Mouse (Mus musculus) liver, embryonic 13.5 days (tissue): ENCODE data around the gene Uba7. TPM values are rescaled to one million over a fixed set of nuclear protein-coding genes. Genes with fewer than 3 reads are reported as not detected.
"Not testable (repeated sequence)": the region's sequence is repeated elsewhere in the genome, so short reads cannot be mapped to it uniquely, and the experiment has no call there.

Experiments used
- ATAC-seq: fragments of 200-750 bp; cut with Nextera tagmentation; 2 replicates; pipeline ENCODE4 v1.8.0; 2017; ENCODE audit warnings: low read depth, mild to moderate bottlenecking, moderate number of reproducible peaks, moderate library complexity
- DNase-seq: peaks from one replicate; pipeline ENCODE4 v3.0.0; 2022
- H3K27ac ChIP-seq: fragments of 300-500 bp; sonication (generic); 2 replicates; pipeline ENCODE4 v1.5.1; 2015; ENCODE audit warnings: moderate library complexity, mild to moderate bottlenecking, inconsistent platforms
- H3K27me3 ChIP-seq: fragments of 300-500 bp; sonication (generic); 2 replicates; pipeline ENCODE4 v1.6.1; 2015; ENCODE audit warnings: mild to moderate bottlenecking, inconsistent platforms
- H3K36me3 ChIP-seq: fragments of 300-500 bp; sonication (generic); 2 replicates; pipeline ENCODE4 v1.6.1; 2015; ENCODE audit warnings: mild to moderate bottlenecking, inconsistent platforms
- H3K4me1 ChIP-seq: fragments of 300-500 bp; sonication (generic); replicated peaks from 2 replicates; pipeline ENCODE4 v1.6.1; 2015; ENCODE audit warnings: inconsistent platforms
- H3K4me2 ChIP-seq: fragments of 300-500 bp; sonication (generic); 2 replicates; pipeline ENCODE4 v1.6.1; 2015; ENCODE audit warnings: inconsistent platforms, mild to moderate bottlenecking, moderate library complexity
- H3K4me3 ChIP-seq: fragments of 300-500 bp; sonication (generic); replicated peaks from 2 replicates; pipeline ENCODE4 v1.5.1; 2015; ENCODE audit warnings: mild to moderate bottlenecking, inconsistent platforms
- H3K9ac ChIP-seq: fragments of 300-500 bp; sonication (generic); 2 replicates; pipeline ENCODE4 v1.6.1; 2015; ENCODE audit warnings: mild to moderate bottlenecking, inconsistent platforms
- H3K9me3 ChIP-seq: fragments of 300-500 bp; sonication (generic); replicated peaks from 2 replicates; pipeline ENCODE4 v1.6.1; 2016; ENCODE audit warnings: inconsistent platforms
- WGBS: fragments of 180-500 bp; shearing (Covaris S2); methylation state at CpG from one replicate; pipeline ENCODE4 v1.1.7; 2015; ENCODE audit not compliant: insufficient replicate concordance; 5-methylcytosine and 5-hydroxymethylcytosine counted together
- polyA plus RNA-seq: library from polyadenylated mRNA; unstranded; fragments of >200 nt; fragmentation: Nextera tagmentation; extraction: Ambion mirVana; gene quantifications from 2 replicates; pipeline ENCODE4 v1.2.1, GENCODE M21; 2015

Uba7 gene
- polyA plus RNA-seq, 1 experiment from 2014 or later, result 56.5 TPM

DNA sequence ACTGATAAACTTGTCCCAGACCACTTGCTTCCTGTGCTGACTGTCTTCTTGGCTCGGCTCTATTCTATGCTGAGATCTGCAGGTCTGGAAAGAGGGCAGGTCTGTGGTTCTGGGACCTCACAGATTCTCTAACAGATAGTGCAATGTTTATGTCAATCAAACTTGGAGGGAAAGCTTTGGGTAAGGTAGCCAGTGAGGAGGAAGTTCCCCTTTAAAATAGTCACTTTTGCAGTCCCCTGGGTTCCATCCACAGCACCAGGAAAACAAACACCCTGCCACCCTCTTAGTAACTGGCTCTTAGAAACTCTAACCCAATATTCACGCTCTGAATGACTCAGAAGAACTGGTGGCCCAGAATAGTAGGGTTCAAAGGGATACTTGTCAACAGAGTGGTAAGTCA is 19.2 kb downstream of the Uba7 start:
- Histone ChIP-seq H3K27ac (0 out of 2 replicates have a peak overlapping the region, but pooled peaks have one; percentile 15), H3K36me3 (no peaks in the 10 kb centered on the region), H3K4me1 (peaks cover 16% of the 10 kb centered on the region), H3K4me2 (no peak overlapping the region), H3K9ac (no peak overlapping the region), H3K27me3 (0 out of 2 replicates have a peak, but pooled peaks cover 4% of the 10 kb centered on the region), H3K9me3 (no peaks in the 10 kb centered on the region), H3K4me3 (no peak overlapping the region)
- 19% methylated on average over 2 of the region's 2 CpGs for WGBS
- DNase-seq (no peak), ATAC-seq (no peak)

DNA sequence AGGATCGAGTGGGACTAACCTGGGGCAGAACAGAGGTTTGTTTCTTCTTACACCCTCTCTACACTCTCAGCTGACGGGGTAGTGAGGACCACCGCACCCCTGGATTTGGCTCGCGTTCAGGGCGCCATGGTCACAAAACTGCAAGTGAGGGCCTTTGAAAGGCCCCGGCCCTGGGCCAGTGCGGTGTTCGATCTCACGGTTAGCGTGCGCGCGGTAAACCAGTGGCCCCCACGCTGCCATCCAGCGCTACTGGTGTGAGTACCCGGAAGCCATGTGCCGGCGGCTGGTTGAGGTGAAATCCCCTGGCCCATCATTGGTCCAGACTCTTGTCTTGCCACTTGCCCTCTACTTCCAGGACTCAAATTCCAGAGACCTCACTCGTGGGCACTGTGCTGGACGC is 20.2 kb downstream of the Uba7 start:
- Histone ChIP-seq H3K27ac (no peak overlapping the region), H3K27me3 (0 out of 2 replicates have a peak, but pooled peaks cover 4% of the 10 kb centered on the region), H3K4me3 (no peak overlapping the region), H3K9me3 (no peaks in the 10 kb centered on the region), H3K9ac (no peak overlapping the region), H3K4me1 (peaks cover 6% of the 10 kb centered on the region; the same call in 1 of the 2 replicates), H3K36me3 (no peaks in the 10 kb centered on the region), H3K4me2 (no peak overlapping the region)
- WGBS, result 88% methylated on average over 21 of the region's 21 CpGs
- no peak for ATAC-seq
- no peak for DNase-seq

DNA sequence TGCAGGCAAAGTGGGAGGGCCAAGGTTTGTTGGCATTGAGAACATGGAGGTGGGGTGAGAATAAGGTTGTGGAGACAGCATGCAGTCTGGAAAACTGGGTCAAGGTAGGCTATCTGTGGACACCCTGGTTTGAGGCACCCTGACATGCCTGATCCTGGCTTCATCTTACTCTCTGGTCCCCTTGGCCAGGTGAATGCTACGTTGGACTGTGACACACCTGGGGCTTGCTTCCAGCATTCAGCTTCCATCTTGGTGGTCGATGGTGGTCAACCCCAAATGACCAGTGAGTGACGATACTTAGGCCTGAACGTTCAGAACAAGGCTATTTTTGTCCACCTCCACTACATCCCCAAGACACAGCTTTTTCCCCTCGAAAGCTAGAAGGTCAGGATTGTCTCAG is 20.7 kb downstream of the Uba7 start, which contains the start of gene Gm20662:
TSS of gene Gm20662 (plus strand) at position 301 of the 400 bp plus-strand sequence.
- peaks cover 9% of the 10 kb centered on the region for H3K4me1 ChIP-seq
- H3K9ac ChIP-seq, result no peak within 1 kb of the TSS
- ATAC-seq, result no peak
- no peak within 1 kb of the TSS for H3K4me2 ChIP-seq
- H3K27me3 ChIP-seq, result 0 out of 2 replicates have a peak, but pooled peaks cover 4% of the 10 kb centered on the region
- no peak for DNase-seq
- H3K27ac ChIP-seq, result no peak within 1 kb of the TSS
- H3K9me3 ChIP-seq, result no peaks in the 10 kb centered on the region
- H3K36me3 ChIP-seq, result no peaks in the 10 kb centered on the region
- no peak within 1 kb of the TSS for H3K4me3 ChIP-seq
- WGBS, result 77% methylated on average over 5 of the region's 5 CpGs

DNA sequence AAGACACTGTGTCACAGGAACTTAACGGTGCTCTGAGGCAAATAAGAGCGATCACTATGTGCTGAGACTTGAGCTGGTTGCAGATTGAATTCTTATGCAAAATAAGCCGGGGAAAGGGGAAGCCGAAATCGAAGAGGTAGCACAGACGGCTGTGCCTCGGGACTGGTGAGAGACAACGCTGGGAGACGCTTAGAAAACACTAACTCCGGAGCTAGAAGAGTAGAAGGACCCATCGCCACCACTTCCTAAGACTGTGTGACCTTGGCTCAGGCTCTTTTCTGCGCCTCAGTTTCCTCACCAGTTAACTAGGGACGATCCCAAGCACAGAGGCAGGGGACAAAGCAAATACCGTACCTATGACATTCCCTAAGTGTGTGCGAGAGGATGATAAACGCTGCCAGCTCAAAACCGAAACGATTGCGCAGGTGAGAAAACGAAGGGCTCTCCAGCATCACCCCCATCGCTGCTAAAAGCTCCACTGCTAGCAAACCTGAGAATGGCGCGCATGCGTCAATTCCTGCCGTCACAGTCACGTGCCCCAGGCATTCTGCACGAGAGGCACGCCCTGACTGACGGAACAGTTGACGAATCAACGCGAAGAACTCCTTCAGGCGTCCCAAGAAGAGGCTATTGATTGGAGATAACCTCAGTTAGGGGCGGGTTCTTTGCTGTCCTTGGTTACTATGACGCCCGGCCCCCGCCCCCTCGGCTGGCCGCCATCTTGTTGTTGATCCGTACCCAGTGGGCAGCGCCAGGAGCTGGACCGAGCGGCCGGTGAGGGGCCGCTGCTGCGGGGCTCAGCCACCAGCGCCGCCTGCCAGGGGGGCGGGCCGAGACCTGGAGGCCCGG is 26.8 kb downstream of the Uba7 start, which contains the start of gene Ip6k1:
TSS of gene Ip6k1 (plus strand) at position 580 of the 849 bp plus-strand sequence.
- peak within 1 kb of the TSS; percentile 95 for H3K4me3 ChIP-seq
- ATAC-seq, result peak; percentile 96

DNA sequence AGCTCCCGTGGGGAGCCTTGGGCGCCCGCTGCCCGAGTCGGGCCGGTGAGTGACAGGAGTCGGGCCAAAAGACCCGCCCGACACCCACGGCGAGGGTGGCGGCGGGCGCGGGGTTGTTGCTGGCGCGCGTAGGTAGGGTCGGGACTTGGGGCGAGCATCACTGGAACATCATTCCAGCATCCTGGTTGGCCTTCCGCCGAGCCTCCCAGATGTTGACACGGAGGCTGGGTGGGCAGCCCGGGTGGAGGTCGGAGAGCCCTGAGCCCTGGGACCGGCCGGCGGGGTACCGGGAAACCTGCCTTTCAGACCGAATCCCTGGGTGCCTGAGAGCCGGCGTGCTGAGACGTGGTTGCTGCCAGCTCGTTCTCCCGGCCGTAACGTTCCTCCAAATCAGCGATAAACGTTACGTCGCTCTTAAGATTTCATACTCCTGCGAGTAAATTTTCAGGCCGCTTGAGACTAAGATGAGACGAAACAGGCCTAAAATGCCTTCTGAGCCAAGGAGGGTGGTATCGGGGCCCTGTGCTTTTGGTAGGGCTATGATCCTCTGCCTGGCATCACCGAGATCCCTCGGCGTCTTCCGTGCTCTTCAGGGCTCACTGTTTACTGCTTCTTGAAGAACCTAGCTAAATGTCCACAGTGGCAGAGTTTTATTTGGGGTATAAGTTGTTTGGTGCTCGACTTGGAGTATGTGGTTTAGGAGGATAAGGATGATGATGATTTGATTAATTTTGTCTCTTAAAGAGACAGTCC is 27.6 kb downstream of the Uba7 start:
- H3K4me3 ChIP-seq, result peak overlapping the region; percentile 95
- peaks cover 51% of the 10 kb centered on the region for H3K4me1 ChIP-seq
- H3K9ac ChIP-seq, result peak overlapping the region; percentile 99
- H3K27ac ChIP-seq, result peak overlapping the region; percentile 97
- H3K27me3 ChIP-seq, result 0 out of 2 replicates have a peak, but pooled peaks cover 4% of the 10 kb centered on the region
- 0% methylated on average over 50 of the region's 50 CpGs for WGBS
- no peaks in the 10 kb centered on the region for H3K9me3 ChIP-seq
- peak overlapping the region; percentile 86 for H3K4me2 ChIP-seq
- no peak for DNase-seq
- peaks cover 12% of the 10 kb centered on the region; the same call in 1 of the 2 replicates for H3K36me3 ChIP-seq
- ATAC-seq, result peak; percentile 53

More for the DNA sequence above, 26.8 kb downstream of the Uba7 start, which contains the start of gene Ip6k1:
- Histone ChIP-seq H3K4me1 (peaks cover 44% of the 10 kb centered on the region), H3K9ac (peak within 1 kb of the TSS; percentile 99), H3K36me3 (peaks cover 8% of the 10 kb centered on the region; the same call in 1 of the 2 replicates), H3K27me3 (0 out of 2 replicates have a peak, but pooled peaks cover 4% of the 10 kb centered on the region), H3K4me2 (peak within 1 kb of the TSS; percentile 89), H3K27ac (peak within 1 kb of the TSS; percentile 97), H3K9me3 (no peaks in the 10 kb centered on the region)
- peak; percentile 100 for DNase-seq
- WGBS, result under 1% methylated on average over 51 of the region's 51 CpGs

DNA sequence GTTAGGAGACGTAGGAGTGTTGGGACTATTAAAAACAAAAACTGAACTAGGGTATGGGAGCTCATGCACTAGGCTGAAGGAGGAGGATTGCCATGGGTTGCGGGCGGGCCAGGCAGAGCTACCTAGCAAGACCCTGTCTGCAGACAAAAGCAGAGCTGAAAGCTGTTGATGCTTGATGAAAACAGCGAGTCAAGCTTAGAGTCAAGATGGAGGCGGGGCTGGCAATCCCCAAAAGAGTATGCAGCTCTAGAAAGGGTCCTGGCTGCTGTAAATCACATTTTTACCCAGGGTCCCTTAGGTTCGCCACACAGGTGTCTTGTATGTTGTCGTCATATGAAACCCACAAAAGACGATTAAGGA is 28.2 kb downstream of the Uba7 start:
- Histone ChIP-seq H3K9me3 (no peaks in the 10 kb centered on the region), H3K4me3 (peak overlapping the region; percentile 95), H3K27ac (peak overlapping the region; percentile 97), H3K27me3 (0 out of 2 replicates have a peak, but pooled peaks cover 4% of the 10 kb centered on the region), H3K9ac (peak overlapping the region; percentile 99), H3K36me3 (peaks cover 17% of the 10 kb centered on the region; the same call in 1 of the 2 replicates), H3K4me1 (peaks cover 57% of the 10 kb centered on the region), H3K4me2 (peak overlapping the region; percentile 86)
- peak; percentile 11 for DNase-seq
- no peak for ATAC-seq
- WGBS, result 26% methylated on average over 8 of the region's 8 CpGs

DNA sequence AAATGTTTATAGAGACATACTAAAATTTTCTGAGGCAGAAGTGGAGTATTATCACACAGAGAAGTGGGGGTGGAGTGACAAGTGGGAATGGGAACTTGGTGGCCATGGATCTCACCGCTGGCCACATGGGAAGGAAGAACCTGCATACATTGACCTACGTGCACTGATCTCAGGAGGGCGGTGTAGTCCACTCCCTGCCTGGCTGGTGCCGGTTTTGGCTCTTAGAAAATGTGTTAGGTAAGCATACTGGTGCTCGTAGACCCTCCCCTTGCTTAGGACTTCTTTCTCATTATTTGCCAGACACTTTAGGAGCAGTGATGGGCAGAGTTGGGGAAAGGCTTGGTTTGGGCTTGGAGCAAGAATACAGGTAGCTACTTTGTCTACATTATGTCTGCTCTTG is 32.7 kb downstream of the Uba7 start:
- no peak for ATAC-seq
- H3K9me3 ChIP-seq, result no peaks in the 10 kb centered on the region
- 0 out of 2 replicates have a peak overlapping the region, but pooled peaks have one; percentile 2 for H3K27ac ChIP-seq
- H3K4me1 ChIP-seq, result peaks cover 61% of the 10 kb centered on the region
- no peak for DNase-seq
- peaks cover 31% of the 10 kb centered on the region for H3K36me3 ChIP-seq
- H3K4me3 ChIP-seq, result no peak overlapping the region
- H3K27me3 ChIP-seq, result no peaks in the 10 kb centered on the region
- WGBS, result 77% methylated on average over 5 of the region's 5 CpGs
- no peak overlapping the region for H3K4me2 ChIP-seq
- no peak overlapping the region for H3K9ac ChIP-seq

DNA sequence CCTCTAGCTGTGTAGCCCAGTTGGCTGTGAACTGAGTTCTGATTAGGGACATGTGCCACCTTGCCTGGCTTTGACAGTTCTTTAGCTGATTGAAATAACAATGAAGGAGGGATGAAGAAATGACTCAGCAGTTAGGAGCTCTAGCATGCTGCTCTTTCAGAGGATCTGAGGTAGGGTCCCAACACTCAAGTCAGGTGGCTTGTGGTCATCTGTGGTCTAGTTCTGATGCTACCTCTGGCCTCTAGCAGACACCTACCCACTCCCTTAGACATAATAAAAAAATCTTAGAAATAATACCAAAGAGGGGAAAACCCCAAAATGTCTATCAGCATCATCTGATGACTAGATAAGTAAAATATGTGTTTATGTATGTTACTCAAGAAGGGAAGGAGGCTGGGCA is 35.1 kb downstream of the Uba7 start:
- DNase-seq, result no peak
- ATAC-seq, result no peak
- Histone ChIP-seq H3K4me1 (peaks cover 40% of the 10 kb centered on the region), H3K9me3 (no peaks in the 10 kb centered on the region), H3K36me3 (peaks cover 38% of the 10 kb centered on the region), H3K4me3 (no peak overlapping the region), H3K27me3 (no peaks in the 10 kb centered on the region), H3K4me2 (no peak overlapping the region), H3K9ac (no peak overlapping the region), H3K27ac (no peak overlapping the region)

DNA sequence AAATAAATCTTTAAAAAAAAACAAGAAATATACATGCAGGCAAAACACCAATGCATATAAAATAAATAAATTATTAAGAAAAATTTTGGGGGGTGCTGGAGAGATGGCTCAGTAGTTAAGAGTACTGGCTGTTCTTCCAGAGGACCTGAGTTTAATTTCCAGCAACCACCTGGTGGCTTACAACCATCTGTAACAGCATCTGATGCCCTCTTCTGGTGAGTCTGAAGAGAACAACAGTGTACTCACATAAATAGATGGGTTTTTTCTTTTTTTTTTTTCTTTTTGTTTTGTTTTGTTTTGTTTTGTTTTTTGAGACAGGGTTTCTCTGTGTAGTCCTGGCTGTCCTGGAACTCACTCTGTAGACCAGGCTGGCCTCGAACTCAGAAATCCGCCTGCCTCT is 38.3 kb downstream of the Uba7 start:
- H3K9me3 ChIP-seq, DNase-seq, H3K27ac ChIP-seq, H3K9ac ChIP-seq, H3K27me3 ChIP-seq, H3K4me2 ChIP-seq, ATAC-seq, H3K4me3 ChIP-seq: not testable (repeated sequence)
- Histone ChIP-seq H3K4me1 (peaks cover 16% of the 10 kb centered on the region), H3K36me3 (peaks cover 47% of the 10 kb centered on the region)
- 91% methylated on average over 2 of the region's 2 CpGs for WGBS

DNA sequence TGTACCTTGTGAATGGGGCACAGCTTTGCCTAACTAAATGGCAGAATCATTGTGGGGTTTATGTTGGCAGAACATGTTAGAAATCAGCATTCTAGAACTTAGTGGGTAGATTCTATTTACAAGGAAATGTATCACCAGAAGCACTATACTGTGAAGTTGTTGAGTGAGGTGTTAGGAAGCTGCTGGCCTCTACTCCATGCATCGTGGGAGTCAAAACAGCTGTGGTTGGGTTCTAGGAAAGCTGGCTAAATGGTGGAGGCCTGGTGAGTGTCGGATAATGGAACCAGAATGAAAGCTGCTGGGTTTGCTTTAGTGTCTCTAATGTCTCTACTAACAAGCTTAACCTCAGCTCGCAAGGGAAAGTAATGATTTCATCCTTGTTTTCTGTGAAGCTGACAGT is 41.8 kb downstream of the Uba7 start:
- peaks cover 16% of the 10 kb centered on the region for H3K4me1 ChIP-seq
- no peak overlapping the region for H3K4me2 ChIP-seq
- no peaks in the 10 kb centered on the region for H3K9me3 ChIP-seq
- ATAC-seq, result no peak
- H3K36me3 ChIP-seq, result peaks cover 42% of the 10 kb centered on the region
- H3K4me3 ChIP-seq, result no peak overlapping the region
- WGBS, result 83% methylated on average over 3 of the region's 3 CpGs
- DNase-seq, result no peak
- no peak overlapping the region for H3K27ac ChIP-seq
- no peaks in the 10 kb centered on the region for H3K27me3 ChIP-seq
- H3K9ac ChIP-seq, result no peak overlapping the region

DNA sequence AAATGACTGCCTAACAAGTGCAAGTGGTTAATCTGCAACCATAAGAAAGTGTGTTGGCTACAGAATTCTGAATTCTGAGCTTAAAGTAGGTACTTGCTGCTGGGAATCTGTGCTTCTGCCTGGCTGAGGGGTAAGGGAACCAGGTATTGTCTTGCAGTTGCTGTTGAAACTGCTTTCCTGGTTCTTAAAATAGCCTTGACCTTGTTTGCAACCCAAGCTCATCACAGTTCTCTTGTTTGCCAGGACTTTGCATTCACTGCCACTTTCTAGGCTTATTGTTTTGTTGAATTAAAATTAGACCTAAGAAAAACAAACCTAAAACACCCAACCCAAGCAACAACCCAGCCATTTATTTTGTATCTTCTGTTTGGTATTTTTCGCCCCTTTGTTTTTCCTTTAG is 45.4 kb downstream of the Uba7 start:
- Histone ChIP-seq H3K36me3 (peaks cover 42% of the 10 kb centered on the region), H3K27me3 (no peaks in the 10 kb centered on the region), H3K9me3 (no peaks in the 10 kb centered on the region), H3K4me2 (no peak overlapping the region), H3K27ac (no peak overlapping the region), H3K9ac (no peak overlapping the region), H3K4me3 (no peak overlapping the region), H3K4me1 (peaks cover 21% of the 10 kb centered on the region)
- ATAC-seq (no peak), DNase-seq (no peak)
- WGBS, result 88% methylated on average over 1 of the region's 1 CpGs
